Mouse (Mus musculus) liver, embryonic 15.5 days (tissue): ENCODE results near the gene Gm10570. TPM values are rescaled to one million over a fixed set of nuclear protein-coding genes. Genes with fewer than 3 reads are reported as not detected.

Experiments used
- ATAC-seq: fragments of 200-750 bp; cut with Nextera tagmentation; 2 replicates; pipeline ENCODE4 v1.8.0; 2017; ENCODE audit warnings: moderate number of reproducible peaks, mild to moderate bottlenecking, moderate library complexity; ENCODE audit not compliant: insufficient read depth
- H3K27ac ChIP-seq: fragments of 300-500 bp; sonication (generic); replicated peaks from 2 replicates; pipeline ENCODE4 v1.5.1; 2015; ENCODE audit warnings: mild to moderate bottlenecking, inconsistent platforms
- H3K27me3 ChIP-seq: fragments of 300-500 bp; sonication (generic); 2 replicates; pipeline ENCODE4 v1.6.1; 2015; ENCODE audit warnings: mild to moderate bottlenecking, inconsistent platforms
- H3K36me3 ChIP-seq: fragments of 300-500 bp; sonication (generic); replicated peaks from 2 replicates; pipeline ENCODE4 v1.6.1; 2015; ENCODE audit warnings: moderate library complexity, mild to moderate bottlenecking, inconsistent platforms
- H3K4me1 ChIP-seq: fragments of 300-500 bp; sonication (generic); replicated peaks from 2 replicates; pipeline ENCODE4 v1.6.1; 2015; ENCODE audit warnings: inconsistent platforms
- H3K4me2 ChIP-seq: fragments of 300-500 bp; sonication (generic); 2 replicates; pipeline ENCODE4 v1.6.1; 2015; ENCODE audit warnings: moderate library complexity, mild to moderate bottlenecking, inconsistent platforms
- H3K4me3 ChIP-seq: fragments of 300-500 bp; sonication (generic); replicated peaks from 2 replicates; pipeline ENCODE4 v1.5.1; 2015; ENCODE audit warnings: mild to moderate bottlenecking, inconsistent platforms
- H3K9ac ChIP-seq: fragments of 300-500 bp; sonication (generic); 2 replicates; pipeline ENCODE4 v1.6.1; 2015; ENCODE audit warnings: moderate library complexity, mild to moderate bottlenecking, inconsistent platforms
- H3K9me3 ChIP-seq: fragments of 300-500 bp; sonication (generic); replicated peaks from 2 replicates; pipeline ENCODE4 v1.6.1; 2016; ENCODE audit warnings: inconsistent platforms
- WGBS: fragments of 180-500 bp; shearing (Covaris S2); methylation state at CpG from one replicate; pipeline ENCODE4 v1.1.7; 2015; ENCODE audit warnings: mixed read lengths; ENCODE audit not compliant: insufficient replicate concordance; 5-methylcytosine and 5-hydroxymethylcytosine counted together
- polyA plus RNA-seq: library from polyadenylated mRNA; unstranded; fragments of >200 nt; fragmentation: Nextera tagmentation; extraction: Ambion mirVana; gene quantifications from 2 replicates; pipeline ENCODE4 v1.2.1, GENCODE M21; 2015

The Gm10570 gene
- polyA plus RNA-seq, 1 experiment from 2014 or later = not detected

- Histone ChIP-seq H3K9ac (no peak overlapping the region), H3K4me3 (no peak overlapping the region), H3K27ac (no peak overlapping the region), H3K27me3 (peaks cover 67% of the 10 kb centered on the region), H3K4me1 (no peaks in the 10 kb centered on the region; the same call in 1 of the 2 replicates), H3K36me3 (no peaks in the 10 kb centered on the region), H3K4me2 (no peak overlapping the region), H3K9me3 (no peaks in the 10 kb centered on the region)
- no peak for ATAC-seq
- 30% methylated on average over 3 of the region's 3 CpGs for WGBS
These were observed 21.9 kb downstream of the Gm10570 start for GRCm38 (mm10) chr4:130286531-130286930.

- no peak overlapping the region for H3K9ac ChIP-seq
- H3K27ac ChIP-seq = no peak overlapping the region
- no peaks in the 10 kb centered on the region for H3K9me3 ChIP-seq
- H3K36me3 ChIP-seq = no peaks in the 10 kb centered on the region
- peaks cover 82% of the 10 kb centered on the region for H3K27me3 ChIP-seq
- no peaks in the 10 kb centered on the region for H3K4me1 ChIP-seq
- ATAC-seq = no peak
- WGBS = 11% methylated on average over 9 of the region's 9 CpGs
- H3K4me3 ChIP-seq = no peak overlapping the region
- no peak overlapping the region for H3K4me2 ChIP-seq
These were observed 24.6 kb downstream of the Gm10570 start for GRCm38 (mm10) chr4:130283826-130284225.

GRCm38 (mm10) chr4:130282856-130283255 is 25.6 kb downstream of the Gm10570 start:
- WGBS = 56% methylated on average over 5 of the region's 5 CpGs
- Histone ChIP-seq H3K36me3 (no peaks in the 10 kb centered on the region), H3K9me3 (no peaks in the 10 kb centered on the region), H3K4me3 (no peak overlapping the region), H3K4me2 (no peak overlapping the region), H3K4me1 (no peaks in the 10 kb centered on the region), H3K27me3 (peaks cover 85% of the 10 kb centered on the region), H3K9ac (no peak overlapping the region), H3K27ac (no peak overlapping the region)
- no peak for ATAC-seq

- no peak within 1 kb of the TSS for H3K9ac ChIP-seq
- H3K4me2 ChIP-seq = no peak within 1 kb of the TSS
- H3K27ac ChIP-seq = no peak within 1 kb of the TSS
- WGBS = 41% methylated on average over 2 of the region's 2 CpGs
- no peak within 1 kb of the TSS for H3K4me3 ChIP-seq
- H3K4me1 ChIP-seq = peaks cover 12% of the 10 kb centered on the region
- ATAC-seq = no peak
- H3K36me3 ChIP-seq = no peaks in the 10 kb centered on the region
- H3K27me3 ChIP-seq = peaks cover 92% of the 10 kb centered on the region
- H3K9me3 ChIP-seq = no peaks in the 10 kb centered on the region
These were observed 29.4 kb downstream of the Gm10570 start, which contains the start of gene Serinc2 for GRCm38 (mm10) chr4:130279105-130279504. Gene Serinc2, minus strand, starts transcription at chr4:130279205.

GRCm38 (mm10) chr4:130276573-130277176 is 31.8 kb downstream of the Gm10570 start:
- H3K27me3 ChIP-seq = peaks cover 94% of the 10 kb centered on the region
- WGBS = 29% methylated on average over 7 of the region's 7 CpGs
- ATAC-seq = no peak

GRCm38 (mm10) chr4:130275823-130276105 is 32.7 kb downstream of the Gm10570 start:
- 37% methylated on average over 5 of the region's 5 CpGs for WGBS
- Histone ChIP-seq H3K27me3 (peaks cover 96% of the 10 kb centered on the region), H3K4me3 (no peak overlapping the region; the same call in 1 of the 2 replicates), H3K27ac (no peak overlapping the region), H3K4me2 (peak overlapping the region; percentile 66; the same call in 1 of the 2 replicates), H3K4me1 (peaks cover 12% of the 10 kb centered on the region), H3K36me3 (no peaks in the 10 kb centered on the region), H3K9ac (no peak overlapping the region), H3K9me3 (no peaks in the 10 kb centered on the region)
- no peak for ATAC-seq

More at GRCm38 (mm10) chr4:130276573-130277176, 31.8 kb downstream of the Gm10570 start:
- H3K4me3 ChIP-seq = no peak overlapping the region
- H3K36me3 ChIP-seq = no peaks in the 10 kb centered on the region
- no peak overlapping the region for H3K9ac ChIP-seq
- H3K4me1 ChIP-seq = peaks cover 12% of the 10 kb centered on the region
- H3K4me2 ChIP-seq = no peak overlapping the region
- H3K9me3 ChIP-seq = no peaks in the 10 kb centered on the region
- H3K27ac ChIP-seq = no peak overlapping the region

GRCm38 (mm10) chr4:130275016-130275822 is 33.3 kb downstream of the Gm10570 start:
- H3K36me3 ChIP-seq = no peaks in the 10 kb centered on the region
- H3K4me2 ChIP-seq = peak overlapping the region; percentile 66
- H3K9me3 ChIP-seq = no peaks in the 10 kb centered on the region
- WGBS = 1% methylated on average over 62 of the region's 62 CpGs
- H3K4me1 ChIP-seq = peaks cover 15% of the 10 kb centered on the region
- ATAC-seq = no peak
- H3K9ac ChIP-seq = peak overlapping the region; percentile 6; the same call in 1 of the 2 replicates
- no peak overlapping the region for H3K27ac ChIP-seq
- H3K27me3 ChIP-seq = peaks cover 95% of the 10 kb centered on the region
- H3K4me3 ChIP-seq = peak overlapping the region; percentile 43

GRCm38 (mm10) chr4:130274346-130275015 is 34.0 kb downstream of the Gm10570 start:
- H3K4me2 ChIP-seq = peak overlapping the region; percentile 66
- H3K9ac ChIP-seq = peak overlapping the region; percentile 6; the same call in 1 of the 2 replicates
- H3K4me1 ChIP-seq = peaks cover 17% of the 10 kb centered on the region
- H3K27ac ChIP-seq = no peak overlapping the region
- no peak for ATAC-seq
- no peaks in the 10 kb centered on the region for H3K36me3 ChIP-seq
- H3K4me3 ChIP-seq = peak overlapping the region; percentile 43
- H3K9me3 ChIP-seq = no peaks in the 10 kb centered on the region
- WGBS = 2% methylated on average over 29 of the region's 29 CpGs
- peaks cover 99% of the 10 kb centered on the region for H3K27me3 ChIP-seq

GRCm38 (mm10) chr4:130273698-130274345 is 34.7 kb downstream of the Gm10570 start:
- no peaks in the 10 kb centered on the region for H3K9me3 ChIP-seq
- H3K9ac ChIP-seq = no peak overlapping the region
- peaks cover 17% of the 10 kb centered on the region for H3K4me1 ChIP-seq
- H3K27me3 ChIP-seq = peaks cover 99% of the 10 kb centered on the region
- no peaks in the 10 kb centered on the region for H3K36me3 ChIP-seq
- no peak overlapping the region for H3K4me3 ChIP-seq
- no peak for ATAC-seq
- WGBS = 14% methylated on average over 12 of the region's 12 CpGs
- no peak overlapping the region for H3K27ac ChIP-seq
- H3K4me2 ChIP-seq = no peak overlapping the region

GRCm38 (mm10) chr4:130270611-130271347 is 37.7 kb downstream of the Gm10570 start:
- no peak overlapping the region for H3K27ac ChIP-seq
- peaks cover 28% of the 10 kb centered on the region for H3K4me1 ChIP-seq
- ATAC-seq = no peak
- peaks cover 77% of the 10 kb centered on the region for H3K27me3 ChIP-seq
- no peaks in the 10 kb centered on the region for H3K36me3 ChIP-seq
- no peak overlapping the region for H3K4me3 ChIP-seq
- 40% methylated on average over 6 of the region's 6 CpGs for WGBS
- no peak overlapping the region for H3K9ac ChIP-seq
- no peaks in the 10 kb centered on the region for H3K9me3 ChIP-seq
- no peak overlapping the region for H3K4me2 ChIP-seq
